ENCODE assay signal across 28 mouse cellular contexts in genomic region chr6:112632071-112632470, GRCm38 (mm10).
DNase-seq lines count a peak whose midpoint lies in the region; ATAC-seq lines count a peak whose summit lies in the region.
"Had no signal": no experiment of that assay in that cellular context is flagged by ENCODE, and none has a peak within 500 bp of the region (broad histone marks: within the 10 kb centered on the region; RNA-seq: fewer than 3 reads in every experiment).

No protein-coding gene starts in this region.

- no peak overlapping the region for H3K4me3 ChIP-seq in kidney, embryonic 15.5 days (replicated peaks)
- no peak overlapping the region for H3K4me3 ChIP-seq in intestine, embryonic 15.5 days (replicated peaks)
- H3K4me3 ChIP-seq: forebrain, embryonic 10.5 days; forebrain, embryonic 13.5 days; heart, adult 2 months; heart, embryonic 12.5 days; heart, embryonic 15.5 days; hindbrain, embryonic 10.5 days; hindbrain, embryonic 13.5 days had no signal

- no peaks in the 10 kb centered on the region for H3K9me3 ChIP-seq in kidney, embryonic 15.5 days (replicated peaks)
- no peaks in the 10 kb centered on the region for H3K9me3 ChIP-seq in intestine, embryonic 15.5 days
- H3K9me3 ChIP-seq: forebrain, embryonic 10.5 days; forebrain, embryonic 13.5 days; G1E; heart, embryonic 12.5 days; heart, embryonic 15.5 days; hindbrain, embryonic 10.5 days; hindbrain, embryonic 13.5 days had no signal

- no peak overlapping the region for H3K27ac ChIP-seq in kidney, embryonic 15.5 days
- no peak overlapping the region for H3K27ac ChIP-seq in intestine, embryonic 15.5 days
- H3K27ac ChIP-seq: forebrain, embryonic 10.5 days; forebrain, embryonic 13.5 days; heart, adult 2 months; heart, embryonic 15.5 days; hindbrain, embryonic 10.5 days; hindbrain, embryonic 13.5 days had no signal

- no peak overlapping the region for H3K4me2 ChIP-seq in kidney, embryonic 15.5 days
- no peak overlapping the region for H3K4me2 ChIP-seq in intestine, embryonic 15.5 days (replicated peaks)
- H3K4me2 ChIP-seq: forebrain, embryonic 13.5 days; heart, embryonic 12.5 days; heart, embryonic 15.5 days; hindbrain, embryonic 13.5 days had no signal

- DNase-seq in kidney, adult 11 months: peak; percentile 9
- no peak for DNase-seq in kidney, postnatal 4 days
- peak; percentile 25 to 32 for DNase-seq in kidney, adult 8-10 months
- DNase-seq in kidney, postnatal 14 days: peak; percentile 15
- DNase-seq: adrenal gland, postnatal 10 days; adrenal gland, postnatal 36 days; B cell, adult 2 months; cerebellum, adult 18-20 months; cerebellum, adult 9-10 months; cerebellum, postnatal 14 days; gastrocnemius, postnatal 10 days; gastrocnemius, postnatal 36 days; heart, adult 2 months; heart, postnatal 10 days; heart, postnatal 36 days had no signal

- 90% methylated on average over 5 of the region's 5 CpGs for WGBS in kidney, embryonic 15.5 days
- WGBS in intestine, embryonic 15.5 days: 90% methylated on average over 5 of the region's 5 CpGs

- no peak overlapping the region for H3K9ac ChIP-seq in kidney, embryonic 15.5 days
- H3K9ac ChIP-seq in intestine, embryonic 15.5 days: no peak overlapping the region
- H3K9ac ChIP-seq: forebrain, embryonic 13.5 days; heart, embryonic 12.5 days; heart, embryonic 15.5 days; hindbrain, embryonic 13.5 days had no signal

- ATAC-seq in kidney, embryonic 15.5 days (replicated peaks; ENCODE audit: low FRiP score): no peak
- ATAC-seq in intestine, embryonic 15.5 days: no peak
- ATAC-seq: forebrain, embryonic 13.5 days; forebrain, embryonic 16.5 days; hindbrain, embryonic 16.5 days; Patski had no signal

- H3K27me3 ChIP-seq in kidney, embryonic 15.5 days: no peaks in the 10 kb centered on the region
- no peaks in the 10 kb centered on the region for H3K27me3 ChIP-seq in intestine, embryonic 15.5 days (replicated peaks)
- H3K27me3 ChIP-seq: CH12.LX; forebrain, embryonic 13.5 days; heart, embryonic 12.5 days; heart, embryonic 15.5 days; hindbrain, embryonic 13.5 days; Patski had no signal

- no peaks in the 10 kb centered on the region for H3K4me1 ChIP-seq in kidney, embryonic 15.5 days
- no peaks in the 10 kb centered on the region for H3K4me1 ChIP-seq in intestine, embryonic 15.5 days (replicated peaks)
- H3K4me1 ChIP-seq: forebrain, embryonic 10.5 days; forebrain, embryonic 13.5 days; heart, embryonic 12.5 days; heart, embryonic 15.5 days; hindbrain, embryonic 10.5 days; hindbrain, embryonic 13.5 days had no signal

- peaks cover 19% of the 10 kb centered on the region for H3K36me3 ChIP-seq in kidney, embryonic 15.5 days
- no peaks in the 10 kb centered on the region for H3K36me3 ChIP-seq in intestine, embryonic 15.5 days
- H3K36me3 ChIP-seq: hindbrain, embryonic 13.5 days had no signal

Comparison
In these comparisons a context has a peak if more than half of its experiments do, and no peak if none do; other contexts are left out.
1. DNase-seq: peak in kidney, adult 11 months (single experiment), kidney, adult 8-10 months (2 of 2) and kidney, postnatal 14 days (single experiment); none in kidney, postnatal 4 days (0 of 2).